Mouse (Mus musculus): ENCODE results near the gene Miox.

- TF ChIP-seq CTCF (IDR thresholded peaks at IDR 0.05; ENCODE audit: insufficient read depth, low read length): no peak
- no peak for TF ChIP-seq POLR2A (IDR thresholded peaks at IDR 0.05; ENCODE audit: borderline replicate concordance, extremely low read depth, low read depth, low read length)
These were observed 5.5 kb downstream of the Miox start for GRCm38 (mm10) chr15:89339696-89340095.

Data from lung, adult 2 months (tissue).